Mouse (Mus musculus) heart, adult 10 weeks (tissue): ENCODE results near the gene Tfdp2. TPM values are rescaled to one million over a fixed set of nuclear protein-coding genes. Genes with fewer than 3 reads are reported as not detected.

Experiments
- polyA plus RNA-seq: library from polyadenylated mRNA; stranded (reverse); fragments of 350-450 nt; fragmentation: Illumina TruSeq; extraction: RNeasy Lipid Tissue Mini Kit (QIAGEN cat#74804); gene quantifications from one replicate; pipeline ENCODE4 v1.2.3, GENCODE M21; 2014; ENCODE audit warnings: low read depth, low replicate concordance

Gene Tfdp2
- polyA plus RNA-seq = 50.9 TPM

GRCm38 (mm10) chr9:96195885-96196622 lies at the start of gene Tfdp2:
TSS of gene Tfdp2 (plus strand) at chr9:96196275.

GRCm38 (mm10) chr9:96364141-96364838 lies 168.2 kb downstream of the Tfdp2 start, which contains the start of gene Atp1b3:
TSS of gene Atp1b3 (minus strand) at chr9:96364442.

Other genes starting within 250 kb of the Tfdp2 start
- 8.5 TPM for gene Xrn1, start 241.5 kb upstream of the Tfdp2 start, polyA plus RNA-seq
- 3.4 TPM for gene Gk5, start 76.9 kb upstream of the Tfdp2 start, polyA plus RNA-seq
- gene Atp1b3, start 168.2 kb downstream of the Tfdp2 start, polyA plus RNA-seq = 63.4 TPM